Mouse (Mus musculus): ENCODE measurements around the gene Gm37240. TPM values are rescaled to one million over a fixed set of nuclear protein-coding genes. Genes with fewer than 3 reads are reported as not detected.

The Gm37240 gene
- polyA plus RNA-seq, 1 experiment from 2014 or later = 1.1 TPM

GRCm38 (mm10) chr3:85340491-85340890, 546.8 kb downstream of the Gm37240 start:
- ATAC-seq (ENCODE audit: low FRiP score, low read depth) = no peak
- Histone ChIP-seq H3K9ac (no peak overlapping the region), H3K4me3 (no peak overlapping the region), H3K4me1 (peaks cover 12% of the 10 kb centered on the region; the same call in 1 of the 2 replicates), H3K27ac (no peak overlapping the region), H3K9me3 (no peaks in the 10 kb centered on the region), H3K4me2 (replicated peaks) (no peak overlapping the region), H3K36me3 (no peaks in the 10 kb centered on the region), H3K27me3 (replicated peaks) (no peaks in the 10 kb centered on the region)
- WGBS = 63% methylated on average over 3 of the region's 3 CpGs

- H3K27ac ChIP-seq = no peak overlapping the region
Observed at GRCm38 (mm10) chr3:85339926-85340325, 547.4 kb downstream of the Gm37240 start.

GRCm38 (mm10) chr3:85339269-85339820, 548.0 kb downstream of the Gm37240 start:
- Histone ChIP-seq H3K4me2 (replicated peaks) (no peak overlapping the region), H3K4me1 (peaks cover 14% of the 10 kb centered on the region; the same call in 1 of the 2 replicates), H3K4me3 (no peak overlapping the region), H3K36me3 (no peaks in the 10 kb centered on the region), H3K27me3 (replicated peaks) (no peaks in the 10 kb centered on the region), H3K27ac (no peak overlapping the region), H3K9me3 (no peaks in the 10 kb centered on the region), H3K9ac (no peak overlapping the region)
- WGBS = 67% methylated on average over 10 of the region's 10 CpGs
- no peak for ATAC-seq (ENCODE audit: low FRiP score, low read depth)

More at GRCm38 (mm10) chr3:85339926-85340325, 547.4 kb downstream of the Gm37240 start:
- no peaks in the 10 kb centered on the region for H3K9me3 ChIP-seq
- no peaks in the 10 kb centered on the region for H3K36me3 ChIP-seq
- no peaks in the 10 kb centered on the region for H3K27me3 ChIP-seq (replicated peaks)
- 85% methylated on average over 2 of the region's 2 CpGs for WGBS
- H3K4me2 ChIP-seq (replicated peaks) = no peak overlapping the region
- H3K9ac ChIP-seq = no peak overlapping the region
- H3K4me1 ChIP-seq = peaks cover 14% of the 10 kb centered on the region; the same call in 1 of the 2 replicates
- H3K4me3 ChIP-seq = no peak overlapping the region
- no peak for ATAC-seq (ENCODE audit: low FRiP score, low read depth)

GRCm38 (mm10) chr3:85338755-85339095, 548.6 kb downstream of the Gm37240 start:
- no peaks in the 10 kb centered on the region for H3K36me3 ChIP-seq
- no peaks in the 10 kb centered on the region for H3K27me3 ChIP-seq (replicated peaks)
- no peak overlapping the region for H3K4me2 ChIP-seq (replicated peaks)
- no peak overlapping the region for H3K9ac ChIP-seq
- 53% methylated on average over 3 of the region's 3 CpGs for WGBS
- no peak overlapping the region for H3K4me3 ChIP-seq
- H3K9me3 ChIP-seq = no peaks in the 10 kb centered on the region
- ATAC-seq (ENCODE audit: low FRiP score, low read depth) = no peak
- no peak overlapping the region for H3K27ac ChIP-seq
- H3K4me1 ChIP-seq = peaks cover 14% of the 10 kb centered on the region; the same call in 1 of the 2 replicates

GRCm38 (mm10) chr3:85337881-85338754, 549.2 kb downstream of the Gm37240 start:
- Histone ChIP-seq H3K4me2 (replicated peaks) (no peak overlapping the region), H3K4me3 (no peak overlapping the region), H3K4me1 (peaks cover 14% of the 10 kb centered on the region; the same call in 1 of the 2 replicates), H3K27me3 (replicated peaks) (no peaks in the 10 kb centered on the region), H3K36me3 (no peaks in the 10 kb centered on the region), H3K9ac (no peak overlapping the region), H3K9me3 (no peaks in the 10 kb centered on the region), H3K27ac (no peak overlapping the region)
- 0 out of 2 replicates have a peak, but pooled peaks have one; percentile 17 for ATAC-seq (ENCODE audit: low FRiP score, low read depth)
- 52% methylated on average over 7 of the region's 7 CpGs for WGBS

GRCm38 (mm10) chr3:85335517-85335916, 551.8 kb downstream of the Gm37240 start:
- ATAC-seq (ENCODE audit: low FRiP score, low read depth) = no peak
- peaks cover 14% of the 10 kb centered on the region; the same call in 1 of the 2 replicates for H3K4me1 ChIP-seq
- WGBS = 50% methylated on average over 1 of the region's 1 CpGs
- H3K9ac ChIP-seq = no peak overlapping the region
- no peaks in the 10 kb centered on the region for H3K9me3 ChIP-seq
- H3K27ac ChIP-seq = no peak overlapping the region
- H3K36me3 ChIP-seq = no peaks in the 10 kb centered on the region
- no peak overlapping the region for H3K4me3 ChIP-seq
- no peak overlapping the region for H3K4me2 ChIP-seq (replicated peaks)
- H3K27me3 ChIP-seq (replicated peaks) = no peaks in the 10 kb centered on the region

GRCm38 (mm10) chr3:85332276-85332675, 555.0 kb downstream of the Gm37240 start:
- Histone ChIP-seq H3K36me3 (no peaks in the 10 kb centered on the region), H3K4me3 (no peak overlapping the region), H3K9me3 (no peaks in the 10 kb centered on the region), H3K27me3 (replicated peaks) (no peaks in the 10 kb centered on the region), H3K4me2 (replicated peaks) (no peak overlapping the region), H3K4me1 (peaks cover 4% of the 10 kb centered on the region; the same call in 1 of the 2 replicates), H3K27ac (no peak overlapping the region), H3K9ac (no peak overlapping the region)
- 87% methylated on average over 4 of the region's 4 CpGs for WGBS
- ATAC-seq (ENCODE audit: low FRiP score, low read depth) = no peak

GRCm38 (mm10) chr3:85318256-85318655, 569.1 kb downstream of the Gm37240 start:
- Histone ChIP-seq H3K27me3 (replicated peaks) (no peaks in the 10 kb centered on the region), H3K4me1 (peaks cover 5% of the 10 kb centered on the region; the same call in 1 of the 2 replicates), H3K4me3 (no peak overlapping the region), H3K4me2 (replicated peaks) (no peak overlapping the region), H3K36me3 (no peaks in the 10 kb centered on the region), H3K9me3 (no peaks in the 10 kb centered on the region), H3K9ac (no peak overlapping the region), H3K27ac (no peak overlapping the region)
- ATAC-seq (ENCODE audit: low FRiP score, low read depth) = no peak
- 58% methylated on average over 5 of the region's 5 CpGs for WGBS

GRCm38 (mm10) chr3:85317306-85317705, 570.0 kb downstream of the Gm37240 start:
- ATAC-seq (ENCODE audit: low FRiP score, low read depth) = no peak
- Histone ChIP-seq H3K9ac (no peak overlapping the region), H3K27me3 (replicated peaks) (no peaks in the 10 kb centered on the region), H3K9me3 (no peaks in the 10 kb centered on the region), H3K4me3 (no peak overlapping the region), H3K36me3 (no peaks in the 10 kb centered on the region), H3K27ac (no peak overlapping the region), H3K4me1 (peaks cover 5% of the 10 kb centered on the region; the same call in 1 of the 2 replicates), H3K4me2 (replicated peaks) (no peak overlapping the region)
- WGBS = 97% methylated on average over 4 of the region's 4 CpGs

- H3K27ac ChIP-seq = no peak overlapping the region
- H3K36me3 ChIP-seq = no peaks in the 10 kb centered on the region
- H3K9ac ChIP-seq = no peak overlapping the region
- H3K27me3 ChIP-seq (replicated peaks) = no peaks in the 10 kb centered on the region
- 84% methylated on average over 6 of the region's 6 CpGs for WGBS
- ATAC-seq (ENCODE audit: low FRiP score, low read depth) = no peak
- H3K9me3 ChIP-seq = no peaks in the 10 kb centered on the region
- peaks cover 5% of the 10 kb centered on the region; the same call in 1 of the 2 replicates for H3K4me1 ChIP-seq
- no peak overlapping the region for H3K4me2 ChIP-seq (replicated peaks)
- no peak overlapping the region for H3K4me3 ChIP-seq
Observed at GRCm38 (mm10) chr3:85314961-85315360, 572.4 kb downstream of the Gm37240 start.

GRCm38 (mm10) chr3:85313646-85314255, 573.6 kb downstream of the Gm37240 start:
- 11% methylated on average over 4 of the region's 4 CpGs for WGBS
- Histone ChIP-seq H3K4me3 (no peak overlapping the region), H3K4me2 (replicated peaks) (no peak overlapping the region), H3K27me3 (replicated peaks) (no peaks in the 10 kb centered on the region), H3K36me3 (no peaks in the 10 kb centered on the region), H3K4me1 (peaks cover 5% of the 10 kb centered on the region; the same call in 1 of the 2 replicates), H3K9me3 (no peaks in the 10 kb centered on the region), H3K27ac (no peak overlapping the region), H3K9ac (no peak overlapping the region)
- ATAC-seq (ENCODE audit: low FRiP score, low read depth) = no peak

GRCm38 (mm10) chr3:85311176-85311575, 576.1 kb downstream of the Gm37240 start:
- H3K4me3 ChIP-seq = no peak overlapping the region
- H3K9ac ChIP-seq = no peak overlapping the region
- no peaks in the 10 kb centered on the region for H3K9me3 ChIP-seq
- H3K36me3 ChIP-seq = no peaks in the 10 kb centered on the region
- no peak for ATAC-seq (ENCODE audit: low FRiP score, low read depth)
- 93% methylated on average over 3 of the region's 3 CpGs for WGBS
- H3K4me2 ChIP-seq (replicated peaks) = no peak overlapping the region
- no peaks in the 10 kb centered on the region for H3K27me3 ChIP-seq (replicated peaks)
- no peak overlapping the region for H3K27ac ChIP-seq
- H3K4me1 ChIP-seq = peaks cover 5% of the 10 kb centered on the region; the same call in 1 of the 2 replicates

Data from neural tube, embryonic 12.5 days (tissue).